Mouse (Mus musculus) intestine, embryonic 16.5 days (tissue): ENCODE data around the gene Alpk1. TPM values are rescaled to one million over a fixed set of nuclear protein-coding genes. Genes with fewer than 3 reads are reported as not detected.

Experiments
- ATAC-seq: fragments of 200-750 bp; cut with Nextera tagmentation; 2 replicates; pipeline ENCODE4 v1.8.0; 2017; ENCODE audit warnings: moderate TSS enrichment, moderate library complexity
- H3K27ac ChIP-seq: fragments of 300-500 bp; sonication (generic); 2 replicates; pipeline ENCODE4 v1.5.1; 2014; ENCODE audit warnings: mild to moderate bottlenecking, low read length
- H3K27me3 ChIP-seq: fragments of 300-500 bp; sonication (generic); replicated peaks from 2 replicates; pipeline ENCODE4 v1.6.1; 2014; ENCODE audit warnings: low read length, control low read depth, mixed read lengths; ENCODE audit not compliant: control insufficient read depth, insufficient read depth
- H3K36me3 ChIP-seq: fragments of 300-500 bp; sonication (generic); 2 replicates; pipeline ENCODE4 v1.6.1; 2014; ENCODE audit warnings: low read length, control low read depth; ENCODE audit not compliant: control insufficient read depth, insufficient read depth
- H3K4me1 ChIP-seq: fragments of 300-500 bp; sonication (generic); 2 replicates; pipeline ENCODE4 v1.6.1; 2014; ENCODE audit warnings: low read length, control low read depth, mixed read lengths; ENCODE audit not compliant: control insufficient read depth, insufficient read depth
- H3K4me2 ChIP-seq: fragments of 300-500 bp; sonication (generic); 2 replicates; pipeline ENCODE4 v1.6.1; 2014; ENCODE audit warnings: low read depth, low read length, control low read depth
- H3K4me3 ChIP-seq: fragments of 300-500 bp; sonication (generic); 2 replicates; pipeline ENCODE4 v1.5.1; 2014; ENCODE audit warnings: mild to moderate bottlenecking, low read length
- H3K9ac ChIP-seq: fragments of 300-500 bp; sonication (generic); 2 replicates; pipeline ENCODE4 v1.6.1; 2014; ENCODE audit warnings: low read depth, low read length
- H3K9me3 ChIP-seq: fragments of 300-500 bp; sonication (generic); 2 replicates; pipeline ENCODE4 v1.6.1; 2016; ENCODE audit warnings: low read length, control low read depth; ENCODE audit not compliant: control insufficient read depth
- WGBS: fragments of 180-500 bp; shearing (Covaris S2); extraction: QIAGEN DNeasy Blood & Tissue Kit; methylation state at CpG from one replicate; pipeline ENCODE4 v1.1.7; 2014; 5-methylcytosine and 5-hydroxymethylcytosine counted together
- polyA plus RNA-seq: library from polyadenylated mRNA; unstranded; fragments of >200 nt; fragmentation: Nextera tagmentation; extraction: Ambion mirVana; gene quantifications from 2 replicates; pipeline ENCODE4 v1.2.1, GENCODE M21; 2015

The Alpk1 gene
- polyA plus RNA-seq, 1 experiment from 2014 or later: 1.6 TPM

GRCm38 (mm10) chr3:127691230-127691629 lies 89.1 kb downstream of the Alpk1 start:
- Histone ChIP-seq H3K4me1 (no peaks in the 10 kb centered on the region), H3K4me3 (no peak overlapping the region), H3K4me2 (no peak overlapping the region), H3K9ac (no peak overlapping the region), H3K36me3 (no peaks in the 10 kb centered on the region), H3K9me3 (no peaks in the 10 kb centered on the region), H3K27ac (no peak overlapping the region), H3K27me3 (peaks cover 6% of the 10 kb centered on the region)
- ATAC-seq: no peak
- WGBS: 76% methylated on average over 4 of the region's 4 CpGs

GRCm38 (mm10) chr3:127679703-127680102 lies 100.6 kb downstream of the Alpk1 start:
- no peaks in the 10 kb centered on the region for H3K36me3 ChIP-seq
- no peaks in the 10 kb centered on the region for H3K27me3 ChIP-seq
- no peaks in the 10 kb centered on the region for H3K9me3 ChIP-seq
- no peak overlapping the region for H3K9ac ChIP-seq
- WGBS: 87% methylated on average over 15 of the region's 15 CpGs
- ATAC-seq: no peak
- no peak overlapping the region for H3K27ac ChIP-seq
- H3K4me1 ChIP-seq: no peaks in the 10 kb centered on the region
- H3K4me3 ChIP-seq: no peak overlapping the region
- no peak overlapping the region for H3K4me2 ChIP-seq

- Histone ChIP-seq H3K4me1 (no peaks in the 10 kb centered on the region), H3K9ac (no peak overlapping the region), H3K27me3 (no peaks in the 10 kb centered on the region), H3K4me2 (no peak overlapping the region), H3K36me3 (no peaks in the 10 kb centered on the region), H3K4me3 (no peak overlapping the region), H3K27ac (no peak overlapping the region), H3K9me3 (no peaks in the 10 kb centered on the region)
- no peak for ATAC-seq
- 69% methylated on average over 22 of the region's 22 CpGs for WGBS
Measured at GRCm38 (mm10) chr3:127661646-127662531, 118.4 kb downstream of the Alpk1 start.

GRCm38 (mm10) chr3:127660712-127661111 lies 119.6 kb downstream of the Alpk1 start:
- H3K9ac ChIP-seq: no peak overlapping the region
- no peak for ATAC-seq
- no peak overlapping the region for H3K4me2 ChIP-seq
- no peaks in the 10 kb centered on the region for H3K27me3 ChIP-seq
- no peaks in the 10 kb centered on the region for H3K36me3 ChIP-seq
- no peaks in the 10 kb centered on the region for H3K4me1 ChIP-seq
- WGBS: 78% methylated on average over 7 of the region's 7 CpGs
- H3K27ac ChIP-seq: no peak overlapping the region
- no peak overlapping the region for H3K4me3 ChIP-seq
- H3K9me3 ChIP-seq: no peaks in the 10 kb centered on the region

GRCm38 (mm10) chr3:127651742-127652653 lies 128.3 kb downstream of the Alpk1 start:
- no peak for ATAC-seq
- no peaks in the 10 kb centered on the region for H3K4me1 ChIP-seq
- no peak overlapping the region for H3K4me3 ChIP-seq
- WGBS: 59% methylated on average over 7 of the region's 7 CpGs
- peaks cover under 1% of the 10 kb centered on the region; the same call in 1 of the 2 replicates for H3K27me3 ChIP-seq
- H3K27ac ChIP-seq: no peak overlapping the region
- H3K4me2 ChIP-seq: no peak overlapping the region
- no peaks in the 10 kb centered on the region for H3K36me3 ChIP-seq
- H3K9me3 ChIP-seq: no peaks in the 10 kb centered on the region
- H3K9ac ChIP-seq: no peak overlapping the region

GRCm38 (mm10) chr3:127646156-127646825 lies 134.0 kb downstream of the Alpk1 start:
- Histone ChIP-seq H3K4me2 (no peak overlapping the region), H3K9me3 (no peaks in the 10 kb centered on the region), H3K9ac (no peak overlapping the region), H3K27ac (no peak overlapping the region), H3K4me1 (no peaks in the 10 kb centered on the region), H3K27me3 (peaks cover 31% of the 10 kb centered on the region), H3K36me3 (no peaks in the 10 kb centered on the region), H3K4me3 (no peak overlapping the region)
- no peak for ATAC-seq
- 52% methylated on average over 18 of the region's 18 CpGs for WGBS

- H3K27me3 ChIP-seq: peaks cover 68% of the 10 kb centered on the region
- H3K4me3 ChIP-seq: no peak overlapping the region
- no peak overlapping the region for H3K4me2 ChIP-seq
- H3K36me3 ChIP-seq: no peaks in the 10 kb centered on the region
- WGBS: 6% methylated on average over 5 of the region's 5 CpGs
- no peak overlapping the region for H3K9ac ChIP-seq
- H3K9me3 ChIP-seq: no peaks in the 10 kb centered on the region
- no peak overlapping the region for H3K27ac ChIP-seq
- ATAC-seq: no peak
- 0 out of 2 replicates have a peak, but pooled peaks cover 4% of the 10 kb centered on the region for H3K4me1 ChIP-seq
Measured at GRCm38 (mm10) chr3:127642211-127642610, 138.1 kb downstream of the Alpk1 start.

DNA sequence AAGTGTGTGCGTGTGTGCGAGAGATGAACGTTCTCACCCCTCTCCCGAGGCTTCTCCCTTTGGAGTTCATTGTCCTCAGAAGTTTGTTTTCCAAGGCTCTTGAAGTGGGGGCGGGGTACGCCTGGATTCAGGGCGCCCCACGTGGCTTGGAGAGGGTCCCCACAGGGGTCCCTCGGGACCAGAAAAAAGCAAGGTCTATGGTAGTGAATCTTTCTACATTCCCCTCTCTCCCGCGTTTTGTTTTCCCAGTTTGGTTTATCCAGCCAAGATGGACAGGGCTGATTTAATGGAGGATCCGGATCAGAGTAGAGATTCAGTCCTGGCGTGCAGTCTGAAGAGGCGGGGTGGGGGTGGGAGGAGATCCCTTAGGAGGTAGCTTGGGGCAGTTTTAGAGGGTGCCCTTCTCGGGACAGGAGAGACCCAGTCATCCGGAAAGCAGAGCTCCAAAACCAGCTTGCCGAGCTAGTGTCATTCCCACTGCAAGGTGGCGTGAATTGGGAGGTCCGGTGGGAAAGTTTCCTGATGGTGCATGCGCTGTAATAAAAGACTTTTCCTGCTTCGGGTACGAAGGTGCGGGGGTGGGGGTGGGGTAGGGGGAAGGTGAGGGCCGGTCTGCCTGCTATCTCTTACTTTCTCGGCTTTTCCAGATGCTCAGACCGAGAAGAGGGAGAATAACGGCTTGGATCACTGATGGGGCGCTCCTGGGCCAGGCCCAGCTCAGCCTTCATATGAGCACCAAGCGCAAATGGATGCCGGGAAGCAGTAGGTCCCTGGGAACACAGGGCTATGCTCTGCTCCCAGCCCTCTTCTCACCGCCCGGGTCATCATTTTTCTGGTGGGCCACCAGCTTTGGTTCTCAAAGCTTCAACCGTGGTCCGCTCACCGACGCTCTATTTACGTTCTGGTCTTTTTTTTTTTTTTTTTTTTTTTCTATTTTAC lies 139.3 kb downstream of the Alpk1 start:
- Histone ChIP-seq H3K4me1 (0 out of 2 replicates have a peak, but pooled peaks cover 4% of the 10 kb centered on the region), H3K36me3 (no peaks in the 10 kb centered on the region), H3K27ac (no peak overlapping the region), H3K9ac (no peak overlapping the region), H3K4me3 (no peak overlapping the region), H3K4me2 (peak overlapping the region; percentile 1; the same call in 1 of the 2 replicates), H3K9me3 (no peaks in the 10 kb centered on the region), H3K27me3 (peaks cover 71% of the 10 kb centered on the region)
- peak; percentile 33 for ATAC-seq
- WGBS: 2% methylated on average over 37 of the region's 37 CpGs
